Mouse (Mus musculus) bone marrow, adult 2 months (tissue): ENCODE results near the gene Sel1l.

Experiments used
- CTCF ChIP-seq: fragments of 200-500 bp; IDR thresholded peaks from 2 replicates; pipeline ENCODE4 v1.5.1; 2011; ENCODE audit warnings: low read length, control low read depth; ENCODE audit not compliant: control insufficient read depth, insufficient read depth
- POLR2A ChIP-seq: fragments of 200-500 bp; IDR thresholded peaks from 2 replicates; pipeline ENCODE4 v1.6.1; 2011; ENCODE audit warnings: low read depth, mild to moderate bottlenecking, control low read depth, low read length, borderline replicate concordance; ENCODE audit not compliant: control insufficient read depth

DNA sequence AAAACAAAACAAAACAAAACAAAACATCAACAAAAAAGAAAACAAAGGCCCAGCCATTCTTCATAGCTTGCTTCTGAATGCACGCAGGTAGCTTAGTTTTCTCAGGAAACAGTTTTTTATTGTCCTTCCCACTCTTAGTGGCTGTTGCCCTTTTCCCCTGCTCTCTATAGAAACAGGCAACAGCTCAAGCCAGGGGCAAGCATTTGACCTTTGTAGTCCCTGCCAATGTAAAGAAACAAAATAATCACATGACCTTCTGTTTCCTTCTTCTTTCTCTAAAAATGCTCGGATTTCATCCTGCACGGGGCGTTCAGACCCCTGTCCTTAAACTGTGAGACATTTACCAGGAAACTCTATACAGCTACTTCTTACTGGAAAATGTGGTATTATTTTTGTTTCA lies 4.4 kb downstream of the Sel1l start:
- TF ChIP-seq POLR2A = no peak
- TF ChIP-seq CTCF = no peak
